Mouse (Mus musculus) CH12F3 (cell line): ENCODE data around the gene Myo3b.
"Not testable (repeated sequence)": the region's sequence is repeated elsewhere in the genome, so short reads cannot be mapped to it uniquely, and the experiment has no call there.

Experiments
- in situ Hi-C: fragments of 300-500 bp; cut with MboI; formaldehyde crosslinking; loops from 2 replicates; pipeline ENCODE4 v1.14.3; 2020; ENCODE audit warnings: low sequenced_read_pairs

The Myo3b gene

DNA sequence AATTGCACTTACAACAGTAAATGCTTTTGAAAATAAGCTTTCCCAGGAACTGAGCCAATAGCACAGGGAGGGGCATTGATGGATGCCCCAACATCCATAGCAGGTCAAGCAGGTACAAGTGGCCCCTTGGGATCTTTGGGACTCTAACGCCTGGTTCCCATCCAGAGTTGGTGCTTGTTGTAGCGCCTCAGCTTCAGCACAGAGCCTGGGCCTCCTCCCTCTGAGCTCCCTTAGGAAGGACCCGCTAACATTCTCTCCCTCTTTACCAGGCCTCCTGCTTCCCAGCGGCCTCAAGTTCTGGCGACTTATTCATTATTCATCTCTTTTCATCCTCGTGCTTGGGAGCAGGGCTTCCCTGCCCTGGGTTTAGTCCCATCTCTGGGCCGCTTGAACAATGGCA, at the start of gene Myo3b:
Myo3b (plus strand) TSS at position 375 of the 400 bp plus-strand sequence.
- in situ Hi-C loops = no loop called here

DNA sequence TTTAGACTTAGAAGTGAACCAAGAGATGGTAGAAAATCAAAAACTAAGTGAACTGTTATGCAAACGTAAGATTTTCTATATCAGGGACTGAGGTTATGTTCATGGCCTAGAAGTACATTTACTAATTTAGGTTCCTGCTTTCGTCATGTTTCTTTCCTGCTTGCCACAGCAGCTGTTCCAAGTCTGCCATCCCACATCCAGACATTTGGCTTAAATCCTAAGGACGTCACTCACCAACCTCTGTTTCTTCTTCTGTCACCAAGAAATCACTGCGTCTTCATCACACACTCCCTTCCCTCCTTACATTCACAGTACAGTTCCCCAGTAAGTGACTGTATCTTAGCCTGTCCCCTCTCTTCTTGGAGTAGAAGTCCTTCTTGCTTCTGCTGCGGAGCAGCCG, 49.7 kb upstream of the Myo3b start:
- in situ Hi-C loops = no loop called here

DNA sequence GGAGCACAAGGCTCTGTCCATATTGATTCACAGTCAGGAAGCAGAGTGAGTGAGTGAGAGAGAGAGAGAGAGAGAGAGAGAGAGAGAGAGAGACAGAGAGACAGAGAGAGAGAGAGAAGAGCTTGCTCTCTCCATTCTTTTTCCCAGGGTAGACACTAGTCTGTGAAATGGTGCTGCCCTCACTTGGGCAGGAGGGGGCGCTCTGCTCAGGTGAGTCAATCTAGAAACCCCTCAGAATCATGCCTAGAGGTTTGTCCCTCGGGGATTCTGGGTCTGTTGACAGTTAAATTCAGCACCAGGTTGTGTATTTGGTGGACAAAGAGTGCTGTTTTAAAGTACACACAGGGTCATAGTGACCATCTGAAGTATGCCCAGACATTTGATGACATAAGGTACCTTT, 48.3 kb upstream of the Myo3b start:
- in situ Hi-C loops = no loop called here

DNA sequence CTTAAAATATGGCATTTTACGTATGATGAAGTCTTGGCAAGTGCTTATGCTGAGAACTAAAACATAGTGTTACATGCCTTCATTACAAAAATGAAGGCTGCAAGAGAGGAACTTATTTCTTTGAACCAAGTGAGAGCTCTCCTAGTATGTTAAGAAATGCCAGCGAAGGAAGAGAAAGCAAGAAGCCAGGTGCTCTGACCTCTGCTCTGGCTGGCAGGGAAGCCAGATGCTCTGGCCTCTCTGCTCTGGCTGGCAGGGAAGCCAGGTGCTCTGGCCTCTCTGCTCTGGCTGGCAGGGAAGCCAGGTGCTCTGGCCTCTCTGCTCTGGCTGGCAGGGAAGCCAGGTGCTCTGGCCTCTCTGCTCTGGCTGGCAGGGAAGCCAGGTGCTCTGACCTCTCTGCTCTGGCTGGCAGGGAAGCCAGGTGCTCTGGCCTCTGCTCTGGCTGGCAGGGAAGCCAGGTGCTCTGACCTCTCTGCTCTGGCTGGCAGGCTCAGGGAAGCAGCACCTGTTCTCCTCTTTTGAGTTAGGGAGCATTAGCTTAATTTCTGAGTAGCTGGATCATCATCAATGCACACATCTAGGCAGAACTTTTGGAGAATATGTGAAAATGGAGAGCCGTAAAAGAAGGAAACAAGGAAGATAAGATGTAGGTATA, 44.7 kb upstream of the Myo3b start:
- in situ Hi-C loops = not testable (repeated sequence)

DNA sequence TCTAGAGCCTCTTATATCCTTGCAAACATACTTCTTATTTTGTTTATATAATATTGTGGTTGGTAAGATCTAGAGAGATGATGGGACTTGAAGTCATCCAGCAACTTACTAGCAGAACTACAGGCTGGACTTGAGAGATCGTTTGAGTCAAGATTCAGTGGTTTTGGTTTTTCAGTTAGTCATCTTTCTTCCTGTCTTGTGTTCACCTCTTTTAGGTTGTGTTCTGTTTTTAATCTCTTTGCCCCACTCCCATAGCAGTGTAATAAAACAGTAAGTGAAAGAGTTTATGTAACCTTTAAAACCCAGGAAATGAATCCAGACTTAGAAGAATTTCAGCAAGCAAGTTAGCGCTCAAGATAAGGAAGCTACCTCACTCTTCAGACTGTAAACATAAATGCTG, 44.1 kb upstream of the Myo3b start:
- in situ Hi-C loops = no loop called here

DNA sequence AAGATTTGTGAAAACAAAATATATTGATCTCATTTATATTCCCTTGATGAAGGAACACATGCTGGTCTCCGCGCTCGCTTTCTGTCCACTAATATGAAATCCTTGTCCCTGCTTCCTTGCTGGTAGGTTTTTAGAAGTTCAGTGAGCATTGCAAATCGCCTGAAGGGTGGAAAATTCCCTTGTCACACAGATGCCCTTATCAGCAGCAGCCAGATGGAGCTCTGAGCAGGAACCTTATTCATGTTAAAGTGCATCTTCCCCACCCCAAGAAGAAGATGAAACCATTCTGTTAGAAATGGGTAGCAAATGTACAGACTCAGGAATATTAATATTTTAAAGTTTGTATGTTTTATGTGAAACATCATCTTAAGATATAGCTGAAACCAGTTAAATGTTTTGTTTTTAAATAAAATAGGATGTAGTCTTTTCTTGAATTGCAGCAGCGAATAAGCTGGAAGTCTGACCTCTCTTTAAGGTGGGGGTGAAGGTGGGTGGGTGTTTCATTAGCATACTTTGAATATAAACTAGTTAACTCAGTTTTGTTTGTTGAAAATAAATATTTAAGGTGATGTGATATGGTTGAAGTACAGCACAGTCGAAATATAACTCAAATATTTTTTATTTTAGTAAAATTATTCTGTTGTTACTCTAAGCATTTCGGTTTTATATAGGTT, 39.7 kb upstream of the Myo3b start:
- in situ Hi-C loops = no loop called here

DNA sequence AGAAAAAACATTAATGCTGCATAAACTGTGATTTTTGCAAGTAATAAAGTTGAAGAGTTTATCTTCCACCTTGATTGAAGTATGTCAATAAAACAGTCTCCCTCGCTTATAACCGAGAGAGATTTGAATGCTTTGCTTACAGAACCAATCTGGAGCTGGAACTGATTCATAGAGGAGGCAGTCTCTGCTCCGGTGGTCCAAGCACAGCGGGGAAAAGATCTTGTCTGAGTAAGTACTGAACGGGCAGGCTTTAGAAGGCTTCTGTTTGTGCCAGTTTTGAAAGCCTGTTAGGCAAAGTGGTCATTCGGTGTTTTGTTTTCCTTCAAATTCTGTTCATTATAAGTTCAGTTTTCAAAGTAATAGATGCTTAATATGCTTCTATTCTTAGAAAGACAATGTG, 38.6 kb upstream of the Myo3b start:
- in situ Hi-C loops = no loop called here

DNA sequence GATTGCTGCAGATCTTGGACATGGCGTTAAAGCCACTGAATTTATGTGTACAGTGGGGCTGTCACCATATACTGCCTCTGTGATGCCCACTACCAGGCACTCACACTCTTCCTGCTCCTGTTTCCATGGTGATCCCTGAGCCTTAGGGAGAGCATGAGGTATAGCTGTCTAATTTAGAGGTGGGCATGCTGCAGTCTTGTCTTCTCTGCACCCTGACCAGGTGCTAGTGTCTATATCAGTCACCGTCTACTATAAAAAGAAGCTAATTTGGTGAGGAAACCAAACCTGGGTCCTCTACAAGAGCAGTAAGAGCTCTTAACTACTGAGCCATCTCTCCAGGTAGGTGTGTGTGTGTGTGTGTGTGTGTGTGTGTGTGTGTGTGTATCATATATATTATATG, 32.4 kb upstream of the Myo3b start:
- in situ Hi-C loops = no loop called here

DNA sequence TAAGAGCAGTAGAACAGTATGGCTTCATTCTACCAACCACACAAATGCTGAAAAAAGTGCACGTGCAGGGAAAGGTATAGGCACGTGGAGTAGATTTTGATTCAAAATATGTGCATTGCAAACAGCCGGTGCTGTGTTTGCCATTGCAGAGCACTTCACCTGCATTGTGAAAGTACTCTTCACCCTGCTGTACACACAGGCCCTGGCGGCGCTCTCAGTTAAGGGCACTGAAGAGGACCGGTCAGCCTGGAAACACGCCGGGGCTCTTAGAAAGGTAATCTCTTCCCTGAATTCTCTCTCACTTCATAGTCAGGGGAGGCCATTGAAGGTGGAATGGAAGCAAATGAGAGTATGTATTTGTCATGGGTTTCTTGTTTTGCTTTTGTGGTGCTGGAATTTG, 26.0 kb upstream of the Myo3b start:
- in situ Hi-C loops = no loop called here

DNA sequence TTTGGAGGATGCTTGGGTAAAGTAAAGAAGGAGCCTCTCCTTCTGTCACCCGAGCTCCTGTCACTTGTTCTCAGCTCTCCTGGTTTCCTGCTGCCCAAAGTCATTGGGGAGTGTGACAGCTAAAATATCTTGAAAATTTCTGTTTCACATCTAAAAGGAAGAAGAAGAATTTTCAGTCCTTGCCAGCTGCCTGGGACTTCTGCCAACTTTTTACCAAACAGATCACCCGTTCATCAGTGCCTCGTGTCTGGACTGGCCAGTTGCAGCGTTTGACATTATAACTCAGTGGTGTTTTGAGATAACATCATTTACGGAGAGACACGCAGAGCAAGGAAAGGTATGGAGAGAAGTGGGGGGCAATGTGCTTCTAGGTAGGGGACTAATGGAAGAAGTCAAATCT, 20.7 kb upstream of the Myo3b start:
- in situ Hi-C loops = no loop called here

DNA sequence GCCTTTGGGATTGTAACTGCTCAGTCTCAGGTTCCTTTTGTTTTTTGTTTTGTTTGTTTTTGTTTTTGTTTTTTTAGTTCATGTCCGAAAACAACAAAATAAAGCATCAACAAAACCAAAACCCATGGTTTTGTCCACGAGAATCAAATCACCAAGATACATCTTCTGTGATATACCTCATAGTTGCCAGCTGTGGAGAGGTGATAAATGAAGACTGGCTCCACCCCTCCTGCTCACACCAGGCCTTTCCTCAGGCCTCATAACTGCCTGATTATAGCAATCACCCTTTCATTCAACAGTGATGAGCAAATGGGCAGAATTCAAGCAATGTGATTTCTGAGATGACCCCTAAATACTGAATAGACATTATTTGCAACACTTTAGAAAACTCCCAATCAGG, 14.5 kb upstream of the Myo3b start:
- in situ Hi-C loops = no loop called here

DNA sequence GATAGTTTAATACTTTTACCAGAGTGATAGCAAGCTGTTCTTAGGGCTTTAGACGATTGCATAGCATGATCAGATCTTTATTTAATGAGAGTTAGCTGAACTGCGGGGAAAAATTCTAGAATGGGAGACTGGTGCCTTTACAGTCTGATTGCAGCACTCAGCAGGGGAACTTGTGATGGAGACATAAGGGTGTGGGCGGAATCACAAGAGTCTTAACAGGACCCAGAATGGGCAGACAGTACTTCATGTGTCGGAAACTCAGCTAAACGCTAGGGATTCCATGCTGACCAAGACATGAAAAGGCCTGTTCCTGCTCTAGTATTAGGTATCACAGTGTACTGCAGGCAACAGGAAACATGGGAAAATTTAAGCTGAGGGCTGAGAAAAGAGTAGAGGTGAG, 13.2 kb upstream of the Myo3b start:
- in situ Hi-C loops = no loop called here

DNA sequence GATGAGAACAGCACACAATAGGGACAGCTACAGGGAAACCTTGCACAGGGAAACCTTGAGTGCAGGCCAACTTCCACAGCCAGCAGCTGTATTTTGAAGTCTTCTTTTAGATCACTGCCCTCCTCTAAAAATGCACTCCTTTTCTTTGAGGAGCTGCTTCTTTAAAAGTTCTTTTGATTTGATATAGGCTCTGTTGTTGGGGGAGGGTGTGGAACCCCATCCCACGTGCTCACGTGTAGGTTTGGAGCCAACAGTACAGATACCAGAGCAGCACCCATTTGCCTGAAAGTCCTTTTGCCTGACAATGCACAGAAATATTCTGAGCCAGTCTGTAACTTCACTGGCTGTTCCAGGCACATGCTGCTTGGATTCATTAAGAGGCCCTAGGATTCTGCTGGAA, 7.5 kb upstream of the Myo3b start:
- in situ Hi-C loops = no loop called here

DNA sequence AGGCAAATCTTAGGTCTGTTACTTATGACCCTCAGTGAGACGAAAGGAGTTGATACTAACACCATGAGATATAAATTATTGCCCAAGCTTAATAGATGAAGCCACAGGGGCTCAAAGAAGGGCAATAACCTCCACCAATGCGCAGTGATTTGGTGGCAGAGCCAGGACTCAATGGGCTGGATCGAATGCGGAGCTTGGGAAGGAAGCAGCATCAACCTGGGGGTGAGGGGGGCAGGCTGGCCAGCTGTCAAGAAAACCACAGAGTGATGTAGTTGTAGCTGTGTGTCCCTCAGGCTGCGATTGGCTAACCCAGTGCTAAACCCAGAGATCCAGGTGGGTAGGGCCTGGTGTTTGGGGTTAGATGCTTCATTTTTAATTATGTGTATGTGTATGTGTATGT, 4.0 kb upstream of the Myo3b start:
- in situ Hi-C loops = no loop called here

DNA sequence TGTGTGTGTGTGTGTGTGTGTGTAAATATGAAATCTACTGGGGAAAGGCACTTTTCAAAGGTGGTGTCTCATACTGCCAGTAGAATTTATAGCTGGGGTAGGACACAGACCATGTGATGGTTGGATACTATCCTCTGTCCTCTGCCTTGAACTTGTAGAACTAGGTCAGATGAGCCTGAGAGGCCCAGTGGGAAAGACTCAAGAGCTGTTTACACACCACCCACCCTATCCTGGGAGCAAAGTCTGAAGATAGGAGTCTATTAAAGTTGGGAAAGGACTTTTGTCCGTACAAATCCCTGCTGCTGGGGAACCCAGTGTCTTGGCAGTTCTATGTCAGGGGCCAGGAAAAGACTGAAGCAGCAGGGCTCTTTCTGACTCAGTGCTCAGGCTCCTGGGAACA, 3.6 kb upstream of the Myo3b start:
- in situ Hi-C loops = no loop called here

DNA sequence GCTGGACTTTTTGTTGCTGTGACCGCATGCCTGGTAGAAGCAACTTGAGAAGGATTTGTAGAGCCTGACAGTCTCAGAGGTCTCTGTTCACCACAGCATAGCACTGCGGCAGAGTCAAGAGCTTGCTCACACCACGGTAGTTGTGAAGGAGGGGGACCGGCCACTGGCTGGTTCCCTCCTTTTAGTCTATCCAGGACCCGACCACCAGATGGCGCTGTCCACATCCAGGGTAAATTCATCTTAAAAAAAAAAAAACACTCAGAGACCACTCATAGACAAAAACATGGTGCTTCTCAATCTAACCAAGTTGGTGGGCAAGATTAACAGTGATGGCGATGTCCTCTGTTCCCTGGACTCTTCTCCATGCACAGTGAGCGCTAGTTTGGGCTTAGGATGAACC, 1.7 kb upstream of the Myo3b start:
- in situ Hi-C loops = no loop called here

DNA sequence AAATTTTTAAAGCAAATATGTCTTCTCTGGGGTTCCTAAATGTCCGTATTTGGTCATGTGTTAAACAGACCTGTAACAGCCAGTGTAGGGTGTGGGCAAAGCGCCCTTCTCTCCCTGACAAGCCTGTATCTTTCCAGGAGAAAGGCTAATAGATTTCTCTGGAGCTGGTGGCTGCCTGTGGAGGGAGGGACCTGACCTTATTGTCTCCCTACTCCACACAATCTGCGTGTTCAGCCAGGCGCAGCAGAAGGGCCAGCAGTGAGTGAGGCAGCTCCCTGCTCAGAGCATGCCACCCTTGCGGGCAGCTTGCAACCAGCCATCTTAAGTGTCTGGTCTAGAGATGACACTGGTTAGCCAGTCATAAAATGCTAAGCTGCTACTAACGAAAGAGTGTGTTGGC, 5.5 kb downstream of the Myo3b start:
- in situ Hi-C loops = no loop called here

DNA sequence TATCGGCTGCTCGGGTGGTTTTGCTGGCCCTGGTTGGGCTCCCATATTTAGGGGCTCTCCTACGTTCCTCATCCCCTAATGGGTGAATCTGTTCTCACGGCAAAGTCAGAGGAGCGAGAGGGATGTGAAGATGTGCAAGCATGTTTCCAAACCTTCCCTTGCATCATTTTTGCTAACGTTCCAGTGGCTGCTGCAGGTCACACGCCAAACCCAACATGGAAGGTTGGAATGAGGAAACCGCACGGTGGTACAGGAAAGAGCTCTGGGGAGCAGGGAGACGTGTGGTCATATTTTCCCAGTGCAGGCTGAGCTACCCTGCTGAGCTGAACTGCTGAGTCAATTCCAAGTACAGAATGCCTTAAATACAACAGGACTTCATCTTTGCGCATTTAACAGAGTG, 8.9 kb downstream of the Myo3b start:
- in situ Hi-C loops = no loop called here

DNA sequence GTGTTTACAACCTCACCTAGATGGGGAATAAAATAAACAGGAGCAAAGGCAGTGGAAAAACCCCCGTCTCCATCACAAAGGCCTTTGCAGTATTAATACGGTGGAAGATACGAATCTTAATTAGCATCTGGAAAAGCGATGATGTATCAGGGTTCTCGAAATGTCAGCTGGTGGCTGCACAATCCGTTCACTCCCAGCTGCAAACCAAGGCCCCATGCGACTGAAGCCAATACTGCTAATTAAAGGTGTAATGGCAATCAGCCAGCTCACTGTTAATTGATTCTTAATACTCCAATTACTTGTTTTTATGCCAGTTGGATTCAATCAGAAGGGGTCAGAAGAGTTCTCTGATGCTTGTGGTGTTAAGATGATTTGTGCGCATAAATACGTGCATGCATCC, 14.9 kb downstream of the Myo3b start:
- in situ Hi-C loops = no loop called here

DNA sequence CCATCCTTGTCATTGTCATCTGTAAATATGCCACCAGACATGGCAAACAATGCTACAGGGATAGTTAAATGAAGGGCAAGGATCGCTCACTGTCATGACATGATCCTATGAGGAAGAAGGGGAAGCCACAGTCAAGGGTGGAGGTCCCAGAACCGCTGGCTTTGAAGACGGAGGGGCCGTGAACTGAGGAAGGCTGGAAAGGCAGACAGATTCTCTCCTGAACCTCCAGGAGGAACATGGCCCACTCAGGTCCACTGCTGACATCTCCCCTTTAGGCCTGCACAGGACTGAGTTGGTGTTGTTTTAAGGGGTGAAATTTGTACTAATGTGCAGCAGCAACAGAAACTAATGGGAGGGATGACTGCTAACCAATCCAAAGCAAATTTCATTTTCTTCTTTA, 19.3 kb downstream of the Myo3b start:
- in situ Hi-C loops = no loop called here

DNA sequence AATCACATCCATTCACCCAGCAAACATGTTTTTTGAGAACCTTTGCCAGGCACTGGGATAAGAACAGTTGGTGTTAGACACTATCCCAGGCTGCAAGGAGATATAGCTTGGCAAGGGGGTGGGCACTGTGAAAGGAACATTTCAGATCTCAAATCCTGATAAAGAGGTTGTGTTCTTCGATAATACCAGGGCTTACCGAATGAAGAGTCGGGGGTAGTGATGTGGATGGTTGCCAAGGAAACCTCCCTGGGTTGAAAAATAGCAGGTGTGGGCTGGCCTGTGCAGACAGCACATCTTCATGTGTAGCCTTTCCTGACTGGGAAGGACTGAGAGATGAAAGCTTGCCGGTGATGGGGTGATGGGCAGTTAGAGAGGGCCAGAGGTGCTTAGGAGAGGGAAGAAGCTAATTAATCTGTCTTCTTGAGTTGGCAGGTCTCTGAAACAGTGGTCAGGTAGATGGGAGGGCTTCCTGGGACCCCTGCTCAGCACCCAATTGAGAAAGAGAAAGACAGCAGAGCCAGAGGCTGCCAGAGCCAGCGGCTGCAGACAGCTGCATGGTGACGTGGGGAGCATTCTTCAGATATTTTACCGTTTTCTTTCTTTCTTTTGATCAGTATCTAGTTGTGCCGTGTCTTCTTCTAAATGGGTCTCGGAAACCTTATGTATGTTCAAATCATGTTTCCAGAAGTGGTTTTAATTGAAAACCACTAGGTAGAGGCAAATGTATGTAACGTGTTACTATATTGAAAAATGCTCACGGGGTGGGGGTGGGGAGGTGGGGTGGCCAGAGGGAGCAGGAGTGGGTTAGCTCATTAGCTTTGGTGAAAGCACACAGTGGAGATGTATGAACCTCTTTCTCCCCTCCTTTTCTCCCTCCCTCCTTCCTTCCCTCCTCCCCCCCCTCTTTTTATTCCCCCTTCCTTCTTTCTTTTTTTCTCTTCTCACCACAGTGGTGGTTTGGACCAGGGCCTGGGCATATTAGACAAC, 21.7 kb downstream of the Myo3b start:
- in situ Hi-C loops = no loop called here

DNA sequence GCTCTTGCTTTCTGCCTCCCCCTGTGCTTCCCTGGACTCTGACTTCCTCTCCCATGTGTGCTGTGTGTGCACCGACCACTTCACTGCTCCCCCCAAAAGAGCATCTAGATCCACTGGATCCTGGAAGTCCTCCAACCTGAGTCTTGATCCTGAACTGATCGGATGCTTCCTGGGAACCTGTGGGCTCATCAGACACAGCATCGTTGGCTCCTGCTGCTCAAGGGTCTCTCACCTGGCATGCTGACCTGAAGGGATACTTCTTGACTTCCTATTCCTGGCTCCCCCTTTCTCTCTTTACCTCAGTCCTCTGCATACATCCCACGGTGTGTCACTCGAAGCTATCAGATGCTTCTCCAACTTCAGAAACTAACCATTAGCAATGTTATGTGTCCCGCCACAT, 26.2 kb downstream of the Myo3b start:
- in situ Hi-C loops = no loop called here
